8 mouse cellular contexts compared by ENCODE assay signal in the genomic region with DNA sequence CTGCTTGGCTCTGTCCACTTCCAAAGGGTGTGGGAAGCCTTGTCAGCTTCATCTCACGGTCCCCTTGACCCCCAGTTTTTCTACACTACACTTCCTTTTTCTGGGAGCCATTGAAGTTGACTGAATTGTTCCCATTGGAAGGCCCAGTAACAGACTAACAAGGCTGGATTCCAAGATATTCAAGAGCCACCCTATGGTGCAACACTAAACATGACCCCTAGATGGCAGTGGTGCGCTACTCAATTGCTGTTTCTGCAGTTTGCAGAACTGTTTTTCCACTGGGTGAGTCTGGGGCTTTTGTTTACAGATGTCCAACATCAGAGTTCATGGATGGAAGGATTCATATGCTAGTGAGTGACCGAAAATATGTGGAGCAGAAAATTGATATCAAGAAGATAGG.
A peak's percentile ranks its signal among the peaks of the same experiment; 100 is the strongest.
DNase-seq lines count a peak whose midpoint lies in the region; ATAC-seq and TF ChIP-seq lines count a peak whose summit lies in the region.
"Not testable (repeated sequence)": the region's sequence is repeated elsewhere in the genome, so short reads cannot be mapped to it uniquely, and the experiment has no call there.

No protein-coding gene starts in this region.

- H3K4me2 ChIP-seq in liver, embryonic 14.5 days (ENCODE audit: low read depth) = not testable (repeated sequence)

- not testable (repeated sequence) for ATAC-seq in liver, embryonic 14.5 days (ENCODE audit: insufficient read depth)

- TF ChIP-seq EP300 in liver, embryonic 14.5 days (IDR thresholded peaks at IDR 0.05; ENCODE audit: low read depth) = not testable (repeated sequence)

- H3K27me3 ChIP-seq in liver, embryonic 14.5 days (ENCODE audit: control insufficient read depth, insufficient read depth, low read length) = not testable (repeated sequence)

- H3K9me3 ChIP-seq in liver, embryonic 14.5 days (ENCODE audit: control insufficient read depth, low read length) = not testable (repeated sequence)

- not testable (repeated sequence) for H3K4me1 ChIP-seq in liver, embryonic 14.5 days (replicated peaks; ENCODE audit: control insufficient read depth in 2 of 2, insufficient read depth in 2 of 2, low read length in 1 of 2)

- not testable (repeated sequence) for H3K9ac ChIP-seq in liver, embryonic 14.5 days (replicated peaks)

- WGBS in liver, embryonic 14.5 days (ENCODE audit: insufficient replicate concordance) = 17% methylated on average over 3 of the region's 3 CpGs

- not testable (repeated sequence) for H3K4me3 ChIP-seq in liver, embryonic 14.5 days (ENCODE audit: insufficient read depth in 1 of 2, low read depth in 2 of 2, low read length in 2 of 2)

- not testable (repeated sequence) for H3K27ac ChIP-seq in liver, embryonic 14.5 days

- not testable (repeated sequence) for H3K36me3 ChIP-seq in liver, embryonic 14.5 days (replicated peaks; ENCODE audit: control insufficient read depth, insufficient read depth, low read depth)

- DNase-seq in B cell, adult 2 months = peak; percentile 72
- DNase-seq in adrenal gland, postnatal 25 days = peak; percentile 32
- DNase-seq in embryo, embryonic 9.5 days (ENCODE audit: extremely low spot score) = peak; percentile 58
- peak; percentile 20 to 32 for DNase-seq in heart, postnatal 10 days
- peak; percentile 63 for DNase-seq in layer of hippocampus, adult 11-12 months (ENCODE audit: low spot score)
- DNase-seq in liver, embryonic 14.5 days (ENCODE audit: low read depth in 3 of 3, low spot score in 3 of 3) = peak in 1 of 3 experiments; percentile 22
- peak; percentile 8 for DNase-seq in ovary, postnatal 36 days (ENCODE audit: low spot score)
- DNase-seq in telencephalon, adult 2 months (ENCODE audit: low read depth, low spot score) = peak; percentile 22

- intact Hi-C loops in heart, postnatal 10 days (cut with DNase I) = loop anchor here (5.0 kb wide), 1 partner anchor 388 kb away; a partner anchor contains a TSS

- TF ChIP-seq CTCF in liver, embryonic 14.5 days (IDR thresholded peaks at IDR 0.05; ENCODE audit: low read depth) = peak; percentile 74
